Mouse (Mus musculus): ENCODE data around the gene Dcaf1. TPM values are rescaled to one million over a fixed set of nuclear protein-coding genes. Genes with fewer than 3 reads are reported as not detected.

The Dcaf1 gene
- polyA plus RNA-seq, 1 experiment from 2014 or later, result 19.7 TPM

DNA sequence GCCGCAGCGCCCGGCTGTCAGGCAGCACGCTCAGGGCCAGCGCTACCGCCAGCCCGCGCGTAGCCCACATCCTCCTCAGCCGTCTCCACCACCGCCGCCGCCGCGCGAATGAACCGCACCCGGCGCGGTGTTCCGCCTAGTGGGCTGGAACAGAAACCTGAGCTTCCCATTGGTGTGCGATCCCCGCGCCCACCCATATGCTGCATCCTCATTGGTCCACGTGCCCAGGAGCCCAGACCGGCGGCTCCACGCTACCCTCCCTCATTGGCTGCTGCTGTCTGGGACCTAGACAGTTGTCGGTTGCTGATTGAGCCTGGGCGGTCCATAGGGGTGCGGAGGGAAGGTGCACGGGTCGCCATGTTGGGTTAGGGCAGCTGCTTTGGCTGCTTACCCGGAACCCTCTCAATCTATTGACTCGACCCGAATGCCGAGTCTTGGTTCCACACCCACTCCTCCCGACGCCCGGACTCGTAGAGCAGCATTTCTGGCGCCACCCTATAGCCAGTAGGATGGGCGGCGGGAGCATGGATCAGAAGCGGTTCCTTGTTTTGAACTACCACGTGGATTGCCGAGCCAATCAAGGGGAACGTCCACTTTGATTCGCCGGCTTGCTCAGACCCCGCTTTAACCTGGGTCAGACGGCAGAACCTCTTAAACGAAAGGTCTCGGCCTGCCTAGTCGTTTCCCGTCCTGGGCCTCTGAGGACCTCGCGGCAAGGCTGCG, 70.3 kb downstream of the Dcaf1 start, which contains the start of gene Manf:
Gene Manf (minus strand): TSS at position 151 of the 723 bp plus-strand sequence.
- H3K4me2 ChIP-seq (ENCODE audit: low read depth, low read length), result peak within 1 kb of the TSS; percentile 88
- ATAC-seq (ENCODE audit: insufficient read depth, low FRiP score), result peak; percentile 98

GRCm38 (mm10) chr9:106892552-106892875, 70.8 kb downstream of the Dcaf1 start:
- 0% methylated on average over 9 of the region's 9 CpGs for WGBS
- no peak for ATAC-seq (ENCODE audit: insufficient read depth, low FRiP score)
- 0 out of 2 replicates have a peak, but pooled peaks cover 7% of the 10 kb centered on the region for H3K36me3 ChIP-seq (ENCODE audit: control insufficient read depth, insufficient read depth, low read length)

More for the DNA sequence above, 70.3 kb downstream of the Dcaf1 start, which contains the start of gene Manf:
- Histone ChIP-seq H3K27me3 (ENCODE audit: control insufficient read depth, insufficient read depth, low read length) (no peaks in the 10 kb centered on the region), H3K9me3 (replicated peaks; ENCODE audit: control insufficient read depth, low read length) (no peaks in the 10 kb centered on the region), H3K4me3 (replicated peaks; ENCODE audit: low read length) (peak within 1 kb of the TSS; percentile 80), H3K27ac (ENCODE audit: low read length) (peak within 1 kb of the TSS; percentile 96), H3K36me3 (ENCODE audit: control insufficient read depth, insufficient read depth, low read length) (0 out of 2 replicates have a peak, but pooled peaks cover 7% of the 10 kb centered on the region), H3K4me1 (ENCODE audit: control insufficient read depth, insufficient read depth, low read length) (peaks cover 25% of the 10 kb centered on the region), H3K9ac (ENCODE audit: low read length) (peak within 1 kb of the TSS; percentile 91)
- under 1% methylated on average over 59 of the region's 59 CpGs for WGBS

DNA sequence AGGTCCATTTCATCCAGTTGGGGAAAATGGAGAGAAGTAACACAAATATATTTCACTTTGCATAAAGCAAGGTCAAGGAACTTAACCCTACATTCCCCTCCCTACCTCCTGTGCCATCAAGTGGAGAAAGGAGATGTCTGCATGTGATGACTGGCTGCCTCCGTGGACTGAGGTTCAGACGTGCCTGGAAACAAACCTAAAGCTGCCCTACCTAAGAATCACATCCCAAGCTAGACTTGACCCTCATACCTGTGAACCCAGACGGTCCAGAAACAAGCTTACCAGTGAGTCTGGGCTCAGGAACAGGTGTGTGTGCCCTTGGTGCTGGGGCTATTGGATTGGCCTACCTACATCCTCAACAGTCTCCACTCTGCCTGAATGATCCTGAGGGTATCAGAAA, 71.7 kb downstream of the Dcaf1 start:
- no peaks in the 10 kb centered on the region for H3K27me3 ChIP-seq (ENCODE audit: control insufficient read depth, insufficient read depth, low read length)
- no peaks in the 10 kb centered on the region for H3K9me3 ChIP-seq (replicated peaks; ENCODE audit: control insufficient read depth, low read length)
- H3K4me2 ChIP-seq (ENCODE audit: low read depth, low read length), result no peak overlapping the region
- H3K36me3 ChIP-seq (ENCODE audit: control insufficient read depth, insufficient read depth, low read length), result 0 out of 2 replicates have a peak, but pooled peaks cover 7% of the 10 kb centered on the region
- no peak overlapping the region for H3K9ac ChIP-seq (ENCODE audit: low read length)
- no peak overlapping the region for H3K4me3 ChIP-seq (replicated peaks; ENCODE audit: low read length)
- no peak for ATAC-seq (ENCODE audit: insufficient read depth, low FRiP score)
- H3K4me1 ChIP-seq (ENCODE audit: control insufficient read depth, insufficient read depth, low read length), result peaks cover 18% of the 10 kb centered on the region
- H3K27ac ChIP-seq (ENCODE audit: low read length), result no peak overlapping the region
- 52% methylated on average over 3 of the region's 3 CpGs for WGBS

More at GRCm38 (mm10) chr9:106892552-106892875, 70.8 kb downstream of the Dcaf1 start:
- H3K4me1 ChIP-seq (ENCODE audit: control insufficient read depth, insufficient read depth, low read length), result peaks cover 22% of the 10 kb centered on the region
- H3K9me3 ChIP-seq (replicated peaks; ENCODE audit: control insufficient read depth, low read length), result no peaks in the 10 kb centered on the region
- peak overlapping the region; percentile 80 for H3K4me3 ChIP-seq (replicated peaks; ENCODE audit: low read length)
- H3K4me2 ChIP-seq (ENCODE audit: low read depth, low read length), result peak overlapping the region; percentile 88
- peak overlapping the region; percentile 96 for H3K27ac ChIP-seq (ENCODE audit: low read length)
- H3K9ac ChIP-seq (ENCODE audit: low read length), result peak overlapping the region; percentile 89
- H3K27me3 ChIP-seq (ENCODE audit: control insufficient read depth, insufficient read depth, low read length), result no peaks in the 10 kb centered on the region

- WGBS, result 63% methylated on average over 1 of the region's 1 CpGs
- no peak for ATAC-seq (ENCODE audit: insufficient read depth, low FRiP score)
- no peak overlapping the region for H3K9ac ChIP-seq (ENCODE audit: low read length)
- H3K27ac ChIP-seq (ENCODE audit: low read length), result no peak overlapping the region
- H3K4me2 ChIP-seq (ENCODE audit: low read depth, low read length), result no peak overlapping the region
- no peaks in the 10 kb centered on the region for H3K9me3 ChIP-seq (replicated peaks; ENCODE audit: control insufficient read depth, low read length)
- no peaks in the 10 kb centered on the region for H3K36me3 ChIP-seq (ENCODE audit: control insufficient read depth, insufficient read depth, low read length)
- H3K27me3 ChIP-seq (ENCODE audit: control insufficient read depth, insufficient read depth, low read length), result no peaks in the 10 kb centered on the region
- H3K4me3 ChIP-seq (replicated peaks; ENCODE audit: low read length), result no peak overlapping the region
- H3K4me1 ChIP-seq (ENCODE audit: control insufficient read depth, insufficient read depth, low read length), result no peaks in the 10 kb centered on the region
These were observed 77.2 kb downstream of the Dcaf1 start for GRCm38 (mm10) chr9:106898901-106899300.

- H3K27ac ChIP-seq (ENCODE audit: low read length), result no peak overlapping the region
- ATAC-seq (ENCODE audit: insufficient read depth, low FRiP score), result no peak
- H3K4me2 ChIP-seq (ENCODE audit: low read depth, low read length), result no peak overlapping the region
- WGBS, result 88% methylated on average over 7 of the region's 7 CpGs
- no peaks in the 10 kb centered on the region for H3K36me3 ChIP-seq (ENCODE audit: control insufficient read depth, insufficient read depth, low read length)
- H3K9me3 ChIP-seq (replicated peaks; ENCODE audit: control insufficient read depth, low read length), result no peaks in the 10 kb centered on the region
- H3K4me1 ChIP-seq (ENCODE audit: control insufficient read depth, insufficient read depth, low read length), result no peaks in the 10 kb centered on the region
- no peaks in the 10 kb centered on the region for H3K27me3 ChIP-seq (ENCODE audit: control insufficient read depth, insufficient read depth, low read length)
- no peak overlapping the region for H3K4me3 ChIP-seq (replicated peaks; ENCODE audit: low read length)
- no peak overlapping the region for H3K9ac ChIP-seq (ENCODE audit: low read length)
These were observed 79.9 kb downstream of the Dcaf1 start for GRCm38 (mm10) chr9:106901596-106901995.

DNA sequence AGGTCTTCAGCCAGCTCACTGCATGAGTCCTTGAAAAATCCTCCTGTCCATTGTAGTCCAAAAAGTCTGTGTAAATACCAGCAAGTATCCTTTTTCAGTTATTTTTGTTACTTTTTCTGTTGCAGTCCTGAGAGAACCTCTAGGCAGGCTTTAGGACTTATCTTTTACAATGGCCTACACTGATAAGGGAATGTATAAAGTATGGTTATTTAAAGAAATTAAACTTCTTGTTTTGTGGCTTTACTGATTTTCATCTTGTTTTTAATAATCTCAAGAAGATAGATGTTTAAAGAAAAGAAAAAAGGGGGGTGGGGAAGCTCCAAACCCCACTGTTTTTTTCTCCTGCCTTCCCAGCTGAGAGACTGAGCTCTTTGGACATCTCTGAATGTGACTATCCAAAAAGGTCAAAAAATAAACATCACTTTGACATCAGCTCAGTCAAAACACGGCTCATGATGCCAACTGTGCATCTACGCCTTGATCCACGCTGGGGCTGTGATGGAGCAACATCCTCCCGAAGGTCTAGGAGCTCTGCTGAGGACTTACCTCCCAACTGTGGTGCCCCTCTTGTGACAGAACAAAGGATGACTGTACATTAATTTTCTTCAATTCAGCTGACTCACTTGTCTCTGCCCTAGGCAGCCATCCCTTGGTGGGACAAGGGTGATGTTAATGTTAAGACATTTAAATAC, 81.6 kb downstream of the Dcaf1 start:
- Histone ChIP-seq H3K36me3 (ENCODE audit: control insufficient read depth, insufficient read depth, low read length) (no peaks in the 10 kb centered on the region), H3K27ac (ENCODE audit: low read length) (no peak overlapping the region), H3K4me2 (ENCODE audit: low read depth, low read length) (no peak overlapping the region), H3K27me3 (ENCODE audit: control insufficient read depth, insufficient read depth, low read length) (no peaks in the 10 kb centered on the region), H3K4me1 (ENCODE audit: control insufficient read depth, insufficient read depth, low read length) (no peaks in the 10 kb centered on the region), H3K9ac (ENCODE audit: low read length) (no peak overlapping the region), H3K9me3 (replicated peaks; ENCODE audit: control insufficient read depth, low read length) (no peaks in the 10 kb centered on the region), H3K4me3 (replicated peaks; ENCODE audit: low read length) (no peak overlapping the region)
- 65% methylated on average over 4 of the region's 4 CpGs for WGBS
- ATAC-seq (ENCODE audit: insufficient read depth, low FRiP score), result no peak

DNA sequence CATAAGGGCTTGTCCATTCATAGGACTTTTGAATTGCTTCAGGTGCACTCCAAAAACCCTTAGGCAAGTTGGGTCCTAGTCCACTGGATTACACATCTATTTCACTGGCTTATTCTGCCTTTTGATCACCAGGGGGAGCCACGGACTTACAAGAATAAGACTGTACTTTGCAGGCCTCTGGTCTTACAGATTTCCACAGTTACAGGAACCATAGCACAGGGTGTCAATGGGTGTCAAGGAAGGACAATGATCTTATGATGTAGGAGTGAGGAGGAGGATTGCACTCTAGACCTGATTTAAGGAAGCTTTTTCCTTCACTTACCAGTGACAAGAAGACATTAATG, 82.1 kb downstream of the Dcaf1 start:
- H3K4me3 ChIP-seq (replicated peaks; ENCODE audit: low read length), result no peak overlapping the region
- H3K9me3 ChIP-seq (replicated peaks; ENCODE audit: control insufficient read depth, low read length), result no peaks in the 10 kb centered on the region
- no peak overlapping the region for H3K4me2 ChIP-seq (ENCODE audit: low read depth, low read length)
- no peak overlapping the region for H3K9ac ChIP-seq (ENCODE audit: low read length)
- H3K27me3 ChIP-seq (ENCODE audit: control insufficient read depth, insufficient read depth, low read length), result no peaks in the 10 kb centered on the region
- H3K4me1 ChIP-seq (ENCODE audit: control insufficient read depth, insufficient read depth, low read length), result no peaks in the 10 kb centered on the region
- H3K36me3 ChIP-seq (ENCODE audit: control insufficient read depth, insufficient read depth, low read length), result no peaks in the 10 kb centered on the region
- ATAC-seq (ENCODE audit: insufficient read depth, low FRiP score), result no peak
- H3K27ac ChIP-seq (ENCODE audit: low read length), result no peak overlapping the region
- WGBS, result 7% methylated on average over 1 of the region's 1 CpGs

GRCm38 (mm10) chr9:106906597-106906996, 84.9 kb downstream of the Dcaf1 start:
- no peaks in the 10 kb centered on the region for H3K36me3 ChIP-seq (ENCODE audit: control insufficient read depth, insufficient read depth, low read length)
- H3K27me3 ChIP-seq (ENCODE audit: control insufficient read depth, insufficient read depth, low read length), result no peaks in the 10 kb centered on the region
- WGBS, result 88% methylated on average over 8 of the region's 8 CpGs
- no peaks in the 10 kb centered on the region for H3K4me1 ChIP-seq (ENCODE audit: control insufficient read depth, insufficient read depth, low read length)
- no peak overlapping the region for H3K9ac ChIP-seq (ENCODE audit: low read length)
- ATAC-seq (ENCODE audit: insufficient read depth, low FRiP score), result no peak
- H3K9me3 ChIP-seq (replicated peaks; ENCODE audit: control insufficient read depth, low read length), result no peaks in the 10 kb centered on the region
- no peak overlapping the region for H3K4me3 ChIP-seq (replicated peaks; ENCODE audit: low read length)
- no peak overlapping the region for H3K27ac ChIP-seq (ENCODE audit: low read length)
- no peak overlapping the region for H3K4me2 ChIP-seq (ENCODE audit: low read depth, low read length)

- WGBS, result 70% methylated on average over 3 of the region's 3 CpGs
These were observed 86.5 kb downstream of the Dcaf1 start for GRCm38 (mm10) chr9:106908174-106908573.

More at GRCm38 (mm10) chr9:106908174-106908573, 86.5 kb downstream of the Dcaf1 start:
- Histone ChIP-seq H3K27me3 (ENCODE audit: control insufficient read depth, insufficient read depth, low read length) (no peaks in the 10 kb centered on the region), H3K27ac (ENCODE audit: low read length) (no peak overlapping the region), H3K4me3 (replicated peaks; ENCODE audit: low read length) (no peak overlapping the region), H3K4me1 (ENCODE audit: control insufficient read depth, insufficient read depth, low read length) (no peaks in the 10 kb centered on the region), H3K9ac (ENCODE audit: low read length) (no peak overlapping the region), H3K9me3 (replicated peaks; ENCODE audit: control insufficient read depth, low read length) (no peaks in the 10 kb centered on the region), H3K4me2 (ENCODE audit: low read depth, low read length) (no peak overlapping the region), H3K36me3 (ENCODE audit: control insufficient read depth, insufficient read depth, low read length) (no peaks in the 10 kb centered on the region)
- no peak for ATAC-seq (ENCODE audit: insufficient read depth, low FRiP score)
